Mouse (Mus musculus): ENCODE measurements at regions not wholly inside any gene's neighbourhood (a gene's known extent, or its start where the extent isn't known, plus 50 kb on each side); places are given as distances from the start of the nearest gene placed in this dataset.

DNA sequence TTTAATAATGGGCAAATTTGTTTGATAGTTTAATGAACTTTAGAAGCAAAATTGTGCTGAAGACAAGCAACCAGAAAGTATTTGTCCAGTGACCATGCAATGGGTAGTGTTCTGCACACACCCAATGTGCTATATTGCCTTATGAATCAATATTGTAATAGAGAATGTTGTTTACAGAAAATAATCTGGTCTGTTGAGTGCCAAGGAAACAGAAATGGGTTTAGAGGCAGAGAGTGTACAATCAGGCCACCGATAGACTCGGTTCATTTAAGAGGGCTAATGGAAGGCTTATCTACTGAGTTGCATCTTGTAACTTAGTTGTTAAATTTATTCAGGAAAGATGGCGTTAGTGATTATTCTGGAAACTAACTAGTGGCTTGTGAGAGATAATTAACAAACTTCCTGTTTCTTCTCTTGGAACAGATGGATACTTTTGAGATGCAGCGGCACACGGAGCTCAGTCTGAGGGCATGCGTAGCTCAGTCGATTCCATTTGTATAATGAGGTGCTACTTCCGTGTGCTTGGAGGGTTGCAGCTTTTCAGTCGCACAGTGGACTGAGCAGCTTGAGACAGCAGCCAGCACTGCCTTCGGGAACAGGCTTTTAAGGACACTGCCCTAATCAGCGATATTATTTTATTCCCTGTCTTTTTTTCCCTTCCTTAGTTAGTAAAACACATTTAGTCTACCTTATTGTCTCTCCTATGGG lies 171.6 kb upstream of the Pkn2 start:
- H3K27me3 ChIP-seq: no peaks in the 10 kb centered on the region
- in situ Hi-C loops (cut with MboI; ENCODE audit: low pct_unique_long_range_greater_than_20kb): no loop called here
- ChIA-PET POLR2A (no interaction called here), CTCF (interaction anchor here (1.0 to 2.4 kb wide), 4 partner anchors 8 to 18 kb away, joined by 3 to 8 read pairs (median 6); no protein-coding TSS in a partner anchor)
- DNase-seq (ENCODE audit: low read depth, low spot score) (no peak), ATAC-seq (no peak)
- TF ChIP-seq CTCF (IDR thresholded peaks at IDR 0.05): no peak

DNA sequence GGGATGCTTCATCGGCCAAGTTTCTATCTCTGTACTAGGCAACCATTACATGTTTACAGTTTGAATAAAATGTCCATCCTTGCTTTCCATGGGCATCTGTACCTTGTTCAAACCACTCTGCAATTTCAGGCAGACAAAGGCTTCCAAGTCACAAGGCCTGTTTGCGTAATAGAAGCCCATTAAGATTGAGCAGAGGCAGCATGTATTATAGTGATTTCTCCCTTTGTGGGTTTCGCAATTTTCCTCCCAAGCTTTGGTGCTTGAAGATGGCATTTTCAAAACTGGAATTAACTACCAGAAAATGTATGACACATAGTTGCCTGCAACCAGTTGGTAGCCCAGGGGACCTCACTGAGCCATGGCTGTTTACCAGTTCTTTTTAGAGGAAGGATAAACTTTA lies 158.9 kb upstream of the Pkn2 start:
- ATAC-seq (peak; percentile 93), DNase-seq (ENCODE audit: low read depth, low spot score) (peak; percentile 99)

DNA sequence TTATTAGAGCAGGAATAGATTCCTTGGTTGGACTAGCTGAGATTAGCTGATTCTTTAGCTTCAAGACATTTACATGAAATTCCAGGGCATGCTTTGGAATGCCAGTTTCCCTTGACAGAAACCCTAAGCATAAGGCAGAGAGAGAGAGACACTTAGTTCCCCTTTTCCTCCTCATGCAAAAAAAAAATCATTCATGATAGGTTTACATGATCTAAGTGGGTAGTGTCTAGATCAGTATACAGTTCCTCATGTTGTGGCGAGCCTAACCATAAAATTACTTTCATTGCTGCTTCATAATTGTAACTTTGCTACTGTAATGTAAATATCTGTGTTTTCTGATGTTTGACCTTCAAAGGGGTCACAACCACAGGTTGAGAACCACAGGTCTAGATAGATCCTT lies 154.3 kb upstream of the Pkn2 start:
- no peak for DNase-seq (ENCODE audit: low read depth, low spot score)
- in situ Hi-C loops (cut with MboI; ENCODE audit: low pct_unique_long_range_greater_than_20kb): no loop called here
- TF ChIP-seq CTCF (IDR thresholded peaks at IDR 0.05): no peak
- ChIA-PET POLR2A (no interaction called here), CTCF (interaction anchor here (0.8 to 1.8 kb wide), 7 partner anchors 11 to 44 kb away, joined by 3 to 4 read pairs (median 3); no protein-coding TSS in a partner anchor)
- no peak for ATAC-seq
- H3K27me3 ChIP-seq: no peaks in the 10 kb centered on the region

More for the DNA sequence above, 158.9 kb upstream of the Pkn2 start:
- CTCF ChIA-PET: interaction anchor here (1.4 to 1.6 kb wide), 2 partner anchors 13 to 18 kb away, joined by 5 to 7 read pairs; no protein-coding TSS in a partner anchor
- H3K27me3 ChIP-seq: no peaks in the 10 kb centered on the region
- POLR2A ChIA-PET: no interaction called here
- in situ Hi-C loops (cut with MboI; ENCODE audit: low pct_unique_long_range_greater_than_20kb): no loop called here
- no peak for TF ChIP-seq CTCF (IDR thresholded peaks at IDR 0.05)

DNA sequence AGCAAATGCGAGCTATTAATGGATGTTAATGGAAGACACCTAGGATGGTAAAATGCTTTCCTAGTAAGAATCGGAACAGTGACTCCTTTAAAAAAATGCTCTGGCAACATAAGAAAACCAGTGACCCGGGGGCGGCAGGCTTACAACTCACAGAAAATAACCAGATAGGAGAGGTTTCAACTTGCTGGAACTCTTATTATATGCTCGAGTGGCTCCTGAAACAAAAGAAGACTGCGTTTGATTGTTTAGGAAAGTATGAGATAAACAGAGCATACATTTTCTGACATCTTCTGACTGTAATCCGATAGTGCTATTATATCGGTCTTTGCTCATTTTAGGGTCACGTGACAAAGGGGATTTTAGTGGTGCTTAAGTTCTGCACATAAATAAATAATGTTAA lies 152.8 kb upstream of the Pkn2 start:
- in situ Hi-C loops (cut with MboI; ENCODE audit: low pct_unique_long_range_greater_than_20kb): no loop called here

DNA sequence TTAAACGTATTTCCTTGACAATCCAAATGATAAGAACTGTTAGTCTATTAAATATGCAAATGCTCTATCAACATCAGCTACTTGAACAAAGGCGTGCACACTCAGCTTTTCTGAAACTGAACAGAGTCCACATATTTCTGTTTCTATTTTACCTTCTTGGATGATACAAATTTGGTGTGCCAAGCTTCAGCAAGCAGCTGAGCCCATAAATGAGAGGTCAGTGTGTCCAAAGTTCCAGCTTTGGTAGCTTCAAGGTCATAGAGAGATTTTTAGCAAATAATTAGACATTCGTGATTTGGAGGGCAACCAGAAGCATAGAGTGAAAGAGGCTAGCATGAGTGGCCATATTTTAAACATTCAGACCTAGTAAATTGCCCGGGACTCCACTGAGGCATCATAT lies 140.7 kb upstream of the Pkn2 start:
- no peaks in the 10 kb centered on the region for H3K27me3 ChIP-seq
- TF ChIP-seq CTCF (IDR thresholded peaks at IDR 0.05): no peak
- ChIA-PET CTCF (interaction anchor here (0.8 to 1.4 kb wide), 6 partner anchors 9 to 24 kb away, joined by 3 to 5 read pairs (median 4); no protein-coding TSS in a partner anchor), POLR2A (no interaction called here)
- no peak for DNase-seq (ENCODE audit: low read depth, low spot score)
- no peak for ATAC-seq
- in situ Hi-C loops (cut with MboI; ENCODE audit: low pct_unique_long_range_greater_than_20kb): no loop called here

More for the DNA sequence above, 152.8 kb upstream of the Pkn2 start:
- TF ChIP-seq CTCF (IDR thresholded peaks at IDR 0.05): no peak
- ATAC-seq: no peak
- CTCF ChIA-PET: interaction anchor here (1.8 kb wide), 1 partner anchor 12 kb away, joined by 4 read pairs; no protein-coding TSS in a partner anchor
- DNase-seq (ENCODE audit: low read depth, low spot score): no peak
- H3K27me3 ChIP-seq: no peaks in the 10 kb centered on the region
- POLR2A ChIA-PET: no interaction called here

DNA sequence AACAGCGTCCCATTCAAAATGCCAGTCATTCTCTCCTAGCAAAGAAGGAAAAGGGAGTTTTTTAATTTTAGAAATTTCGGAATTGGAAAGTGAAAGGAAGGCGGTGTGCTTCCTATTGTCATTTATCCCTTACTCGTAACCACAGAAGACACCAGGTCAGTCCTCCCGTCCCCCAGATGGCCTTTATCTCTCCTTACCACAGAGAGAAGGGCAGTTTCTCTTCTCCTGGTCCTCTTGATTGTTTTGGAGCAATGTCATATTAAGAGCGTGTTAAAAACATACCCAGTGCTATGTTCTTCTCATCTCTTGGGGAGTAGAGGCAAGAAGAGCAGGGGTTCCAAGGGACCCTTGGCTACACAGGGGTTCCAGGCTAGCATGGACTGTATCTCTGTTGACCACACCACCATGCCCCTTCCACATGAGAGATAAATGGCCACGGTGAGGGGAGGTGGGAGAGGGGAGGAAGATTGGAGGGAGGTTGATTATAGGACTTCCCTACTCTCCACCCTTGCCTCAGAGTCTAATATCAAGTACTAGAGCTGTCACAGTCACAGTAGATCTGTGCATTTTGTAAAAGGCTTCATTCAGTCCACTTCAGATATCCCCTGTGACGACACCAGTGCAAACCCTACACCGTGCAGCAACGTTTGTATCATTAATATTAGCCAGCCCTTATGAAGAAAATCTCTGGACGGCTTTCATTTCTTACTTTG lies 139.5 kb upstream of the Pkn2 start:
- no peak for TF ChIP-seq CTCF (IDR thresholded peaks at IDR 0.05)
- ChIA-PET CTCF (interaction anchor here (1.0 to 1.1 kb wide), 2 partner anchors 8 to 12 kb away, joined by 3 to 4 read pairs; no protein-coding TSS in a partner anchor), POLR2A (no interaction called here)
- no peaks in the 10 kb centered on the region for H3K27me3 ChIP-seq
- in situ Hi-C loops (cut with MboI; ENCODE audit: low pct_unique_long_range_greater_than_20kb): no loop called here
- no peak for ATAC-seq
- DNase-seq (ENCODE audit: low read depth, low spot score): no peak

DNA sequence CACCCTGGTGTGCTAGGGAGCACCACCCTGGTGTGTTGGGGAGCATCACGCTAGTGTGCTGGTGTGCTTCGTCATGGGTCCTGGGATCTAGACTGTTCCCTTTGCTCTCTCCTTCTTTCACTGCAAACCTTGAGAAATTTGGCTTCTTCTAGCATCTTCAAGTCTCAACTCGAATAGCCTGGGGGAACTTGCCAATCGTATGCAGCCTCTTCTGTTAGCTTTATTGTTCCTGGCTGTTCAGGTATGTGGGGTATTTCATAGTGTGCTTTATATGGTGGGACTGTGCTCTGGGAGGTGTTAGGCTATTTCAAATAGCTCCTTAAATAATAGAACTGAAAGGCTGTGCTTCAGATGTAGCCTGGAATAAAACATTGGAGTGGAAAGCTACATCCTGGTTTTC lies 135.7 kb upstream of the Pkn2 start:
- TF ChIP-seq CTCF (IDR thresholded peaks at IDR 0.05): no peak
- ChIA-PET POLR2A (no interaction called here), CTCF (no interaction called here)
- H3K27me3 ChIP-seq: no peaks in the 10 kb centered on the region
- DNase-seq (ENCODE audit: low read depth, low spot score) (no peak), ATAC-seq (no peak)
- in situ Hi-C loops (cut with MboI; ENCODE audit: low pct_unique_long_range_greater_than_20kb): no loop called here

DNA sequence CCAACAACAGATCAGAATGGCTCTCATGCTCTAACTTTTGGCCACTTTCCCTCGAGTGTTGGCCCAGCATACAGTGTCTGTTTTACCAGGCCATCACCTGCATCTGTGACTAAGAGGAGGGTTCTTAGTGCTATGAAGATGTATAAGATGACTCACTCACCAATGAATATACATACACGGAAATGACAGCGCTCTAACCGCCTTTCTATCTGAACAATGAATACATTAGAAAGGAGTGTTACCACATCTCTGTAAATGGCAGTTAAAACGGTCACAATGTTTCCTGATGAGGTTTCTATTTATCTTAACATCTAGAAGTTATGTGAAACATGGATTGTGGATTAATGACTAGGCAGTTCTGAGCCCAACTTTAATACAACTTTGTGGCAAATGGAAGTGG lies 135.0 kb upstream of the Pkn2 start:
- CTCF ChIA-PET: no interaction called here
- in situ Hi-C loops (cut with MboI; ENCODE audit: low pct_unique_long_range_greater_than_20kb): no loop called here
- TF ChIP-seq CTCF (IDR thresholded peaks at IDR 0.05): no peak
- DNase-seq (ENCODE audit: low read depth, low spot score): no peak
- POLR2A ChIA-PET: no interaction called here
- no peak for ATAC-seq
- no peaks in the 10 kb centered on the region for H3K27me3 ChIP-seq

DNA sequence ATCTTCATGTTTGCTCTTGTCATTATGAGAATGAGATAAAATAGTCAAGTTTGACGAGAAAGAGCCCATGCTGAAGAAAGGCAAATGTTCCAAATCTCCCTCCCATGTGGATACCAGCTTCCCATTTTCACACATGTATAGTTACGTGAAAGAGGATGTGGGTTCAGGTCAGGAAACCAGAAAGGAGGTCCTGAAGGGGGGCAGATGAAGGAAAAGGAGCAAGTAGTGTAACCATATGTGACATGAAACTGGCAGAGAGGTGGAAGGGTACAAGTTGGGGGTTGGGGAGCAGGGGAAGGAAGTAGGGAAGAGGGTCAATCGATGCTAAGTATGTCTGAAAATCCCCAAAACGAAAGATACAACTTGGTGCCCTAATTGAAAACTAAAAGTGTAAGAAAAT lies 132.6 kb upstream of the Pkn2 start:
- ATAC-seq (no peak), DNase-seq (ENCODE audit: low read depth, low spot score) (no peak)
- in situ Hi-C loops (cut with MboI; ENCODE audit: low pct_unique_long_range_greater_than_20kb): no loop called here
- ChIA-PET CTCF (interaction anchor here (1.0 to 1.2 kb wide), 3 partner anchors 10 to 33 kb away, joined by 3 to 4 read pairs (median 4); no protein-coding TSS in a partner anchor), POLR2A (interaction anchor here (0.6 kb wide), 1 partner anchor 735 kb away, joined by 3 read pairs; no protein-coding TSS in a partner anchor)
- no peak for TF ChIP-seq CTCF (IDR thresholded peaks at IDR 0.05)
- no peaks in the 10 kb centered on the region for H3K27me3 ChIP-seq

DNA sequence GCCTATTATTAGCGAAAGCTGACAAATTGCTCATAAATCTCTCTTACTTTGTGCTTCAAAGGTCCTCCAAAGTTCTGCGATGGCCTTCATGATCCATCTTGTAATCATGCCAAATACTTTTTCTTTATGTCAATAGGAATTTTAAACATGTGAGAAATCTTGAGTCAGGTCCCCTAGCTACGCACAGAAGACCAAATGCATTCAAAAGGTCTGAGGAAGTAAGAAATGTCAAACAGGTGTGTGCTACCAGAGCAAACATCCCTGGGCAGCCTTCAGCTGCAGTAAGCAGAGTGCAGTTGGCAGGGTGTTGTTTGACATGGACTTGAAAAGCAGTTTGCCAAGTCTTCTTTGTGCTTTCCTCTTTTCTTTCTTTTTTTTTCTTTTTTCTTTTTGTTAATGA lies 125.2 kb upstream of the Pkn2 start:
- no peaks in the 10 kb centered on the region for H3K27me3 ChIP-seq
- ChIA-PET CTCF (no interaction called here), POLR2A (no interaction called here)
- ATAC-seq: no peak
- no peak for TF ChIP-seq CTCF (IDR thresholded peaks at IDR 0.05)
- DNase-seq (ENCODE audit: low read depth, low spot score): no peak
- in situ Hi-C loops (cut with MboI; ENCODE audit: low pct_unique_long_range_greater_than_20kb): no loop called here

DNA sequence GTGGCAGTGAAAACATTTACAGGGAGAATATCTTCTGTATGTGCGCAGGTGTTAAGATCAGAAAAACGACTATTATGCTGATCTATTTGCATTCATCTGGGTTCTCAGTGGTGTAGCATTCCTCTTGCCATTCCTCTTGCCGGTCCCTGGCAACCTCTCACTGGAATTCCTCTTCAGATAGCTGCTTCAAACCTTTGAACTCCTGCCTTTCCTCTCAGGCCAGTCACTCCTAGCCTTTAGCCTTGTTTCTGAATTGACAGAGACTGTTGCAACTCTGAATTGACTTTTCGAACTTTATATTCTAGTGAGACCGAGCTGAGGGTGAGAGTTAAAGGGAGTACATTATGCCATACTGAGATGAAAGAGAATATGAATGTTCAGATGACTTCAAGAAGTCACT lies 120.1 kb upstream of the Pkn2 start:
- POLR2A ChIA-PET: no interaction called here
- in situ Hi-C loops (cut with MboI; ENCODE audit: low pct_unique_long_range_greater_than_20kb): no loop called here
- no peak for ATAC-seq

More for the DNA sequence above, 120.1 kb upstream of the Pkn2 start:
- CTCF ChIA-PET: no interaction called here
- no peaks in the 10 kb centered on the region for H3K27me3 ChIP-seq
- DNase-seq (ENCODE audit: low read depth, low spot score): no peak
- TF ChIP-seq CTCF (IDR thresholded peaks at IDR 0.05): no peak

Data from Patski (cell line).